Mouse (Mus musculus) limb, embryonic 14.5 days (tissue): ENCODE results near the gene Arhgef10l. TPM values are rescaled to one million over a fixed set of nuclear protein-coding genes. Genes with fewer than 3 reads are reported as not detected.

Experiments used
- ATAC-seq: fragments of 200-750 bp; cut with Nextera tagmentation; 2 replicates; pipeline ENCODE4 v1.8.0; 2017; ENCODE audit warnings: low read depth, moderate number of reproducible peaks, moderate TSS enrichment; ENCODE audit not compliant: low FRiP score
- DNase-seq: peaks from one replicate; pipeline ENCODE4 v3.0.0-alpha.2; 2015; ENCODE audit warnings: low spot score
- H3K27ac ChIP-seq: fragments of 300-500 bp; sonication (generic); replicated peaks from 2 replicates; pipeline ENCODE4 v1.5.1; 2014; ENCODE audit warnings: low read depth, mild to moderate bottlenecking, low read length, moderate library complexity, mixed read lengths
- H3K27me3 ChIP-seq: fragments of 300-500 bp; sonication (generic); 2 replicates; pipeline ENCODE4 v1.6.1; 2014; ENCODE audit warnings: low read length, mixed read lengths; ENCODE audit not compliant: control insufficient read depth, insufficient read depth
- H3K36me3 ChIP-seq: fragments of 300-500 bp; sonication (generic); 2 replicates; pipeline ENCODE4 v1.6.1; 2014; ENCODE audit warnings: mild to moderate bottlenecking, low read length, moderate library complexity, mixed read lengths; ENCODE audit not compliant: control insufficient read depth, insufficient read depth
- H3K4me1 ChIP-seq: fragments of 300-500 bp; sonication (generic); 2 replicates; pipeline ENCODE4 v1.6.1; 2014; ENCODE audit warnings: antibody characterized with exemption, low read length, mixed read lengths; ENCODE audit not compliant: control insufficient read depth, insufficient read depth
- H3K4me2 ChIP-seq: fragments of 300-500 bp; sonication (generic); replicated peaks from 2 replicates; pipeline ENCODE4 v1.6.1; 2014; ENCODE audit warnings: low read depth, mild to moderate bottlenecking, low read length, moderate library complexity; ENCODE audit not compliant: severe bottlenecking
- H3K4me3 ChIP-seq: fragments of 300-500 bp; sonication (generic); replicated peaks from 2 replicates; pipeline ENCODE4 v1.5.1; 2014; ENCODE audit warnings: low read length
- H3K9ac ChIP-seq: fragments of 300-500 bp; sonication (generic); 2 replicates; pipeline ENCODE4 v1.6.1; 2014; ENCODE audit warnings: mild to moderate bottlenecking, low read depth, low read length, moderate library complexity; ENCODE audit not compliant: severe bottlenecking
- H3K9me3 ChIP-seq: fragments of 300-500 bp; sonication (generic); 2 replicates; pipeline ENCODE4 v1.6.1; 2016; ENCODE audit warnings: low read length; ENCODE audit not compliant: control insufficient read depth
- POLR2A ChIP-seq: fragments of 200-500 bp; IDR thresholded peaks from 2 replicates; pipeline ENCODE4 v1.8.0; 2012; ENCODE audit warnings: inconsistent platforms, mild to moderate bottlenecking, moderate library complexity, borderline replicate concordance; ENCODE audit not compliant: insufficient read depth, insufficient read length; ENCODE audit errors: extremely low read depth
- WGBS: fragments of 180-500 bp; shearing (Covaris S2); extraction: QIAGEN DNeasy Blood & Tissue Kit; methylation state at CpG from one replicate; pipeline ENCODE4 v1.1.7; 2014; 5-methylcytosine and 5-hydroxymethylcytosine counted together
- polyA plus RNA-seq, 2 experiments: library from polyadenylated mRNA; depleted of rRNA in 1 of 2; stranded (reverse) in 1 of 2; unstranded in 1 of 2; fragments of >200 nt; fragmentation: Nextera tagmentation in 1 of 2; extraction: Ambion mirVana in 1 of 2; gene quantifications; 2 replicates each; pipeline versions ENCODE4 v1.2.1 to v1.2.3; 2012 to 2014

Gene Arhgef10l
- polyA plus RNA-seq, 2 experiments = 13.7 to 19.5 TPM

GRCm38 (mm10) chr4:140562461-140563178, 103.2 kb downstream of the Arhgef10l start:
- ATAC-seq = no peak
- WGBS = 80% methylated on average over 10 of the region's 10 CpGs

DNA sequence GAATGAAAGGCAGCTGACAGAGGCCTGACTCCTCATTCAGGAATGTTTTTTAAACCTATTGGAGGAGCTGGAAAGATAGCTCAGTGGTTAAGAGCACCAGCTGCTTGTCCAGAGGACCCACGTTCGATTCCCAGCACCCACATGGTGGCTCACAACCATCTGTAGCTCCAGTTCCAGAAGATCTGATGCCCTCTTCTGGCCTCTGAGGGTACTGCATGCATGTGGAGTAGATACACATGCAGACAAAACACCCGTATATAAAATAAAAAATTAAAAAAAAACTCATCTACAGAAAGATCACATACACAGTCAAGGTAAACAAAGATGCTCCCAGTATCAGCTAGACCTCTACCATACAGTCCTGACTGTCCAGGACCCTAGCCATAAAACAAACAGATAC, 104.1 kb downstream of the Arhgef10l start:
- Histone ChIP-seq H3K27me3 (no peaks in the 10 kb centered on the region), H3K27ac (no peak overlapping the region), H3K9ac (no peak overlapping the region), H3K9me3 (peaks cover 5% of the 10 kb centered on the region; the same call in 1 of the 2 replicates), H3K36me3 (peaks cover 65% of the 10 kb centered on the region), H3K4me1 (no peaks in the 10 kb centered on the region), H3K4me3 (no peak overlapping the region), H3K4me2 (no peak overlapping the region)
- no peak for TF ChIP-seq POLR2A
- 96% methylated on average over 3 of the region's 3 CpGs for WGBS
- no peak for DNase-seq
- no peak for ATAC-seq

More at GRCm38 (mm10) chr4:140562461-140563178, 103.2 kb downstream of the Arhgef10l start:
- no peak overlapping the region for H3K4me3 ChIP-seq
- no peak overlapping the region for H3K4me2 ChIP-seq
- no peak for DNase-seq
- H3K9me3 ChIP-seq = peaks cover 5% of the 10 kb centered on the region; the same call in 1 of the 2 replicates
- no peak overlapping the region for H3K9ac ChIP-seq
- H3K27ac ChIP-seq = no peak overlapping the region
- H3K36me3 ChIP-seq = peaks cover 71% of the 10 kb centered on the region
- no peak for TF ChIP-seq POLR2A
- no peaks in the 10 kb centered on the region for H3K27me3 ChIP-seq
- H3K4me1 ChIP-seq = no peaks in the 10 kb centered on the region

DNA sequence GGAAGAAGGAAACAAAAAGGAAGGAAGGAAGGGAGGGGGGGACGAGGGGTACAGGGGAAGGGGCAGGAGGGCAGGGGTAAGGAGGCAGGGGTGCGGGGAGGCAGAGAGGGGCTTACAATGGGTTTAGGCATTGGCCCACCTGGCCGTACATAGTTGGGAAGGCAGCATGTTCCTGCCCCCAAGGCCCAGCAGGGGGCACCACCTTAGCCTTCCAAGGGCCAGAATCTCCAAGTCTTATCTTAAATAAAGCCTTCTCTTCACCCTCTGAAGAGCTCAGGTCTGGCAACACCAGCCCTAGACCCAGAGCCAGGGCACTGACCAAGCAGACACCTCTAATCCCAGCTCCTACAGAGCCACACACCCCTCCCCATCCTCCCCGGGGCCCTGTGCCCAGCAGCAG, 106.0 kb downstream of the Arhgef10l start:
- peaks cover 53% of the 10 kb centered on the region for H3K36me3 ChIP-seq
- H3K4me2 ChIP-seq = no peak overlapping the region
- H3K27me3 ChIP-seq = no peaks in the 10 kb centered on the region
- H3K9ac ChIP-seq = no peak overlapping the region
- H3K4me3 ChIP-seq = no peak overlapping the region
- WGBS = 77% methylated on average over 4 of the region's 4 CpGs
- DNase-seq (no peak), ATAC-seq (no peak)
- H3K9me3 ChIP-seq = peaks cover 5% of the 10 kb centered on the region; the same call in 1 of the 2 replicates
- no peaks in the 10 kb centered on the region for H3K4me1 ChIP-seq
- no peak overlapping the region for H3K27ac ChIP-seq
- no peak for TF ChIP-seq POLR2A

DNA sequence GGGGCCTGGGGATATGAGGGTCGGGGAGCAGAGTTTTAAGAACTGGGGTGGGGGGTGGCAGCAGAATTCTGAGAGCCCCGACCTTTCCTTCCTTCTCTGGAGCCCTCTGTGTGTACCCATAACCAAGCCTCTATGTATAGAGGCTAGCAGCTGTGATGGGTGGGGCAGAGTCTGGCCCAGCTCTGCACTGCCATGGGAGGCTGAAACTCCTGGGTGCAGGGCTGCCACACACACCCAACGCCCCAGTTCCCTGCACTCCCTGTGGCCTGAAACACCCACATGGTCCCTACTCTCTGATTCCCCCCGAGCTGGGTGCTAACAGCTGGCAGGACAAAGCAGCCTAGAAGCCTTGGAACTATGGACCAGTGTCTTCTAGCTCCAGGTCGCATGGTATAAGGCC, 107.6 kb downstream of the Arhgef10l start:
- peaks cover 46% of the 10 kb centered on the region for H3K36me3 ChIP-seq

DNA sequence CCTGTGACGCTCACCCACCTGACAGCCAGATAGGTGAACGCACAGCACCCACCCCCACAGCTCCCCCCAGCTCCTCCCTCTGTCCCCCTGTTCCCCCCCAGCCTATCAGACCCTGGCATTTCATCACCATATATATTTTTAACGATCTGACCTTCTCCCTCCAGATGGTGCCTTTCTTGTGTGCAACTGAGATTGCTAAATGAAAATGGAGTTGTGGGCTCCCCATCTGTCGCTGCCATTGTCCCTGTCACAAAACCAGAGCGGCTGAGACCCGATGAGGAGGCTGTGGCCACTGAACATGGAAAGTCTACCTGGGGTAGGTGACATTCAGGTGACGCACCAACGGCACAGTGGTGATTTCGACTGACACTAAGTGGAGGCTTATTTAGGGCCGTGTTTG, 109.3 kb downstream of the Arhgef10l start:
- Histone ChIP-seq H3K4me3 (no peak overlapping the region), H3K27me3 (no peaks in the 10 kb centered on the region), H3K27ac (no peak overlapping the region), H3K4me2 (no peak overlapping the region), H3K36me3 (peaks cover 45% of the 10 kb centered on the region), H3K9me3 (no peaks in the 10 kb centered on the region), H3K9ac (no peak overlapping the region), H3K4me1 (no peaks in the 10 kb centered on the region)
- no peak for ATAC-seq
- WGBS = 87% methylated on average over 10 of the region's 10 CpGs
- no peak for DNase-seq
- TF ChIP-seq POLR2A = no peak

More for the DNA sequence above, 107.6 kb downstream of the Arhgef10l start:
- Histone ChIP-seq H3K27me3 (no peaks in the 10 kb centered on the region), H3K4me3 (no peak overlapping the region), H3K4me1 (no peaks in the 10 kb centered on the region), H3K27ac (no peak overlapping the region), H3K4me2 (no peak overlapping the region), H3K9me3 (peaks cover 5% of the 10 kb centered on the region; the same call in 1 of the 2 replicates), H3K9ac (no peak overlapping the region)
- DNase-seq (no peak), ATAC-seq (no peak)
- no peak for TF ChIP-seq POLR2A
- WGBS = 76% methylated on average over 5 of the region's 5 CpGs
